Mouse (Mus musculus) B cell, adult 2 months (primary cell): Measurements from ENCODE around the gene Irx1.

Experiments
- DNase-seq, 2 experiments: peaks; one replicate each; pipeline ENCODE4 v3.0.0; 2022

Gene Irx1

DNA sequence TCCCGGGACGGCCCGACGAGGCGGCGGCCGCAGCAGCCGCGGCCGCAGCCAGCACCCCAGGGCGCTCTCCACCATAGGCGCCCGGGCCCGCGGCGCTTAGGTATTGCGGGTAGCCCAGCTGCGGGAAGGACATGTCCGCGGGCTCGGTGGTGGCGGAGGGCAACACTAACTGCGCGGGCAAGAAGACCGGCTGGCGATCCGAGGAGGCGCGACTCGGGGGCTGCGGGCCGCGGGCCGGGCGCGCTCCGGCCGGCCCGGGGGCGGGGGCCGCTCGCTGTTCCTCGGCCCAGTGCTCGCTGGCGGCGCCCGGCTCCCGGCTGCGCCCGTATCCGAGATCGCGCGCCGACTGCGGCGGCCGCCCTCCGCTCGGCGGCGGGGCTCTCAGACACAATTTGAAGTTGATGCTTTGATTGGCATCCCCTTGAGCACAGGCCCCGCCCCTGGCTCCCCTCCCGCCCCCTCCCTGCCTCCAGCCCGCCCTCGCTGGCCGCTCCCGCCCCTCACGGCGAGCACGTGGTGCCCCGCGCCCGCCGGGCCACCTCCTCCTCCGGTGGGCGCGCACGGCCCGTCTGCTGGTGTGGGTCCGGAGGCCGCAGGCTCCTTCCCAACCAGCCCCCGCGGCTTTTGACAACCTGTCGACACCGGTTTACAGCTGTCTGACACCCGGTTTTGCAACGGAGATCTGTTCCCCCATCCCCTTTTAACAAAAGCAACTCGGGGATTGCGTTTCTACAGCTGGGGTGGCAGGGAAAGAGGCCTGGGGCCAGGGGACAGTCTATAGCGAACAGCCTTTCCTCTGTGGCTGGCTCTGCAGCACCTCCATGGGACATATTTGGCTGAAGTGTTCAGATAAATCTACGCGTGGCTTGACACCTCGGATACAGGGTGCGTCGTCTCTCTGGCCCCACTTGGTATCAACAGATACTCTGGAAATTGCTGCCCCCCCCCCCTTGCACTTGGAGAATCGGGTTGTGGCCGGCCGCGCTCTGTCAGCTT is at the start of gene Irx1:
Gene Irx1 (minus strand): TSS at position 368 of the 996 bp plus-strand sequence.
- DNase-seq, result no peak

DNA sequence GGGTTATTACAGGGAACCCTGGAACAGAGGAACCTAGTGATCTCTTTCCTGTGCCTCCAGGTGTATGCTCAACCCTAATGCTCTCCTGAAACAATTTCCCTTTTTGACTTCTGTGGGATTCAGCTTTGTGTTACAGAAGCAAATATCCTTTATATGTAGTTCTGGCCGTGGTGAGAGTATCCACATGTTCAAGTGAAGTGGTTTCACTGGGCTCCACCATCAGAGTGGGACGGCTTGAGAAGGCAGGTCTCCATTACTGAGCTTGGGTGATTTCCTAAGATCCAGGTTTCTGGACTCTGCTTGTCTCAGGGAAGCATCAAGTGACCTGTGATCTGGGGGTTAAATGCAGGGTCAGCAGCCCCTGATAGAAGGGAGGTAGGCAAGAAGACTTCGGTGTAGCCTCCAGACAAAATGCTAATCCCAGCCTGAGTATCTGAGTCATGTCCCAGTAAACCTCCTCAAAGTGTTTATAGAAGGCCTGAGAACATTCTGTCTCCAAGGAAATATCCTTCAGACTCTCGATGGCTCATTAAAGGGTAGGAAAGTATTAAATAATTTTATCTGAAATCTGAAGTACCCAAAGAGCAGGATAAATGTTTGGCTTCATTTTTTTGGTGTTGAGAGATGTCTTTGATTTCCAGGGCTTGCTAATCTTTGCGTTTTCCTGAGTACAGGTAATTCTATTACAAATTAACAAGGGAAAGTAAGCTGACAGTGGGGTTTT is 16.6 kb upstream of the Irx1 start:
- no peak for DNase-seq

DNA sequence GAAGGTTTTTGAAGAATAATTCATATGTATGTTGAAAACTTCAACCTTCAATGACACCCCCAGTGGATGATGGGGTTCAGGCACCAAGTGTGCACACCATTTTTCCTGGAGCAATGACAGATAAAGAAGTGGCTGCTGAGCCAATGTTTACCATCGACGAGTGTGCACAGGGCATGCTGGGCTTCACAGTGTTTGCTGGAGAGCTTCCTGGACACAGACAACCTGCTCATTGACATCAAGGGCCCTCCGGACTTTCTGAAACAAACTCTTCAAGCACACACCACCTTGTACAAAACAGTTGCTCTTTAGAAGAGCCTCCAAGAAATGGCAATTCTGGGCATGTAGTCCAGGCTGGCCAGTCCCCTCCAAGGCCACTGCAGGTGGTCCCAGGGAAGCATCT is 12.2 kb upstream of the Irx1 start:
- no peak for DNase-seq

DNA sequence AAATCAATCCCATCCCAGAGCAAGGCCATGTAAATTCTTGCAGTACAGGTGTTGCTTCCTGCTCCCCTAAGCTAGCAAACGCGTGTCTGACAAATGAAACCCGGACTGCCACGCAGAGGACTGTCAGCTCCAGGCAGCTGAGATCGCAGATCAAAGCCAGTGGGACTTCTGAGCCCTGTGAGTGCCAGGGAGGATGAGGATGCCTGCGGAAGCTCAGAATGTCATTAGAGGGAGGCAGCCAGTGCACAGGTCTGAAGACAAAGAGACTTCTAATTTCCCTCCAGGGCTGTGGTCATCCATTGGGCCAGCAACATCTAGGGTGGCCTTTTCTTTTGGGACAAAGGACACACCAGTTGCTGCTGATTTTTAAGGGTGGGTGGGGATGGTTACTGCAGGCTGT is 4.8 kb upstream of the Irx1 start:
- no peak for DNase-seq

DNA sequence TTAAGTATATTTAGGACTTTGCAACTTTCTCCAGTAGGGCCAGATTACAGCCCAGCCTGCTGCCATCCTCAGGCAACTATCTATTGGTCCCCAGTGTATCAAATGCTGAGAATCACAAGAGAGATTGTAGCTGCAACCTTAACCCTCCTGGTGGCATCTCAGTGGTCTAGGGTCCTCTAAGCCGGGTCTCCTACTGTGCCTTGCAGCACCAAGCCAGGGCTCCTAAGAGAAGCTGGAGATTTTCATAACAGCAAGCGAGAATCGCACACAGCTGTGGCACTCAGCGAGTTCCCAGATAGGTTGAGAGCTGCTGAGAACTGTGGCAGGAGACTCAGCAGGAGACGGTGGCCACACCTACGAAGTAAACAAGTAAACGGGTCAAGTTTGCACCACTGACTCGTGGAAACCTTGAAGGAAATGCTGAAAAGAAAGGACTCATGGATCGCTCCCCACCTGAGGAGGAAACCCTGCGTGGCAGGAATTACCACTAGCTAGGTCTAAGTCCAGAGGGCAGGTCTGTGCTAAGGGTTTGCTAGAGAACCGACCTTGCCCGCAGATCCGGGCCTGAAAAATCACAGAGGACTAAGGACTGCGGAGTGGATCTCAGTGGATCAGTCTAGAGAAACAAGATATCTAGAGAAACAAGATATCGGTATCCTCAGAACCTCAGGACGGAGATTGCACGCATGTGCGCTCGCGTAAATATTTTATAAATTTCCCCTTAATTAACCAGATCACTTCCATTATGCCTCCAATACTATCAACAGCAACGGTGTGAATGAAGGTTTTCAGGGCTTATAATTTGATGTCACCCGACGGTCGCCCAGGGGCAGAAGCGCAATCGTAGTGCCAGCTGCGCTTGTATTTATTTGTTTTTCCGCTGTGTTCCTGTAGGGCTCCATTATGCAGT is 4.1 kb upstream of the Irx1 start:
- no peak for DNase-seq

DNA sequence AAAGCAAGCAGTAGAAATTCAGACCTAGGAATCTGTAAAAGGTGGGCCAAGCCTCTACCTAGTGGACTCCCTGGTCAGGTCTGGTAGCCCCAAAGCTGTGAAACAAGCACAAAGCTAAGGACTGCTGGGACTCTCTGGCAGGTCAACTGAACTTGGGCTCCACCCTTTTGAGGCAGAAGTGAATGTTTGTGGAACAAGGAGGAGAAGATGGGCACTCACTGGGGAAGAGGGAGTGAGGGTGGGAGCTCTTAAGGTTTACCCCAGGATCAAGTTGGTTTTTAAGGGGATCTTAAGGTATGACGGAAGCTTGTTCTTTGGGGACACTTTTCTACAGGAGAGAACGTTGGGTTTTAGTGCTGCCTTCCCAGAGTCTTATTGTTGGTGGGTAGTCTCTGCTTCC is 3.1 kb upstream of the Irx1 start:
- no peak for DNase-seq

DNA sequence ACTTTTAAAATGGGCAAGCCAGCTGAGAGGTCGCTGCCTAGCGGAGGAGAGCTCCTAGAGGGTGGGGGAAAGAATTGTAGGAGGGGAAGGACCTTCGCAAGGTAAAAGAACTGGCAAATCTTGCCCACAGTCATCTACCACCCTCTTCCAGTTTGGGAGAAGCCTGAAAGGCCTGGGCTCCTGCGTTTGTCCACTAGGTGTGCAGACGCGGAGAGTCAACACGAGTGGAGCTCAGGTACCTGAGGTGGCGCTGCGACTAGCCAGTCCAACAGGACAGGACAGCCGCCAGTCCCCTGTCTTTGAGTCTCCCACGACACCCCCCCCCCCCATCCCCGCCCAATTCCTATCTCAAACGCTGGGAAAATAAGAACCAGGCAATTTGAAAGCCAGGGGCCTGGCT is 843 bp upstream of the Irx1 start:
- DNase-seq, result no peak

DNA sequence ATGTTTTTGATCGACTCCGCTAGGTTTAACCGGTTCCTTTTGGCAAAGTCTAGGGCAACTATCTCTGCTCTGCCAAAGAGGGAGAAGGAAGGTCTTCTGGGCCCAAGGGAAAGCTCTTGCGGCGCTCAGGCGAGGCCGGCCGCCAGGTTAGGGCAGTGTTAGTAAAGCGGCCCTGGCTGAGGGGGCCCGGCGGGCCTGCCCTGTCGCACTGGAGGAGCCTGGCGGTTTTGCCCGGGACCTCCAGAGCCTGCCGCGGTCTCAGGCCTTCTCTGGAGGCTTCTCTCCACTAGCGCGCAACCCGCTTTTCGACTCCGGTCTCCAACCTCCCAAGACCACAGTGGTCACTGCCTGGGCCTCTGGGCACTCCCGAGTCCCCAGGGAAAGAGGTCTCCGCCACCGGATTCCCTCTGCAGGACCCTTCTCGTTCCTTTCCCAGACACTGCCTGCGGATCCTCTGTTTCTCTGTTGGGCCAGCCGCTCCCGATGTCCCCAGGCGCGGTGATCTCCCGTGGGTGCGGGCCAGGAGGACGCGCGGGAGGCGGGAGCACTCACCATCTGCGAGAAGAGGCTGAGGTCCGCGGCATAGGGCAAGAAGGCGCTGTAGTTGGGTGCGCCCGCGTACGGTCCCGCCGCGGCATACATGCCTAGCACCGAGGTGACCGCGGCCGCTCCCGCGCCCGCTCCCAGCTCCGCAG is 715 bp downstream of the Irx1 start:
- no peak for DNase-seq

DNA sequence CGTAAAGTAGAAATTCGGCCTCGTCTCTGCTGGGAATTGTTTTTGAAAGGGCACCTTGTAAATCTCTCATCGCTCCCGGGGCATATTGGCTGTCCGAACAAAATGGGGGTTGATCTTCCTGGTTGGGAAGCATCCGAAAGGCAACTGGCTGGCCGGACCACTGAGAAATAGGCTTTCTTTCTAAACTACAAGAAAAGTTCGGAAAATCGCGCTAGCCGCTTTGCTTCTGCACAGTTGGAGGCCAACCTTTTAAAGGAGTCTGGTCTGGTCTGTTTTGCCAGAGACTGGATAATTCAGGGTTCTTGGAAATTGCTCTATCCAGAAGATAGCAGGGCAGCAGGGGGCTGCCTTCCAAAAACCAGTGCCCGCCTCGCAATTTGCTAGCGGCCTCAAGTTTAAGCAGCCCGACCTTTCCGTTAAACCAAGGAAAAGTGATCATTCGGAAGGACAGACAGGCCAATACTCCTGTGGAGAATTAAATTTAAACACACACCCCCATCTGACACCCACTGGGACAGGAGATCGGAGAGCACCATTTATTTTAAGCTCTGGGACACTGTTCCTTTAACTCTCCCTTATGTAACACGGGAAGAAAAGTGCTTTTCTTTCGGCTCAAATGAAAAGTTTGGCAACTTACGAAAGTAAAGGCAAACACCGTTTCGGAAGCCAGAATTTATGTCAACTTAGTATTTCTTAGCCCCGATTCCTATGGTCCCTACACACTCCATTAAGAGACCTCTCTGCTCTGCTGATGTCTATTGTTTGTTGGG is 1.4 kb downstream of the Irx1 start:
- DNase-seq, result no peak

DNA sequence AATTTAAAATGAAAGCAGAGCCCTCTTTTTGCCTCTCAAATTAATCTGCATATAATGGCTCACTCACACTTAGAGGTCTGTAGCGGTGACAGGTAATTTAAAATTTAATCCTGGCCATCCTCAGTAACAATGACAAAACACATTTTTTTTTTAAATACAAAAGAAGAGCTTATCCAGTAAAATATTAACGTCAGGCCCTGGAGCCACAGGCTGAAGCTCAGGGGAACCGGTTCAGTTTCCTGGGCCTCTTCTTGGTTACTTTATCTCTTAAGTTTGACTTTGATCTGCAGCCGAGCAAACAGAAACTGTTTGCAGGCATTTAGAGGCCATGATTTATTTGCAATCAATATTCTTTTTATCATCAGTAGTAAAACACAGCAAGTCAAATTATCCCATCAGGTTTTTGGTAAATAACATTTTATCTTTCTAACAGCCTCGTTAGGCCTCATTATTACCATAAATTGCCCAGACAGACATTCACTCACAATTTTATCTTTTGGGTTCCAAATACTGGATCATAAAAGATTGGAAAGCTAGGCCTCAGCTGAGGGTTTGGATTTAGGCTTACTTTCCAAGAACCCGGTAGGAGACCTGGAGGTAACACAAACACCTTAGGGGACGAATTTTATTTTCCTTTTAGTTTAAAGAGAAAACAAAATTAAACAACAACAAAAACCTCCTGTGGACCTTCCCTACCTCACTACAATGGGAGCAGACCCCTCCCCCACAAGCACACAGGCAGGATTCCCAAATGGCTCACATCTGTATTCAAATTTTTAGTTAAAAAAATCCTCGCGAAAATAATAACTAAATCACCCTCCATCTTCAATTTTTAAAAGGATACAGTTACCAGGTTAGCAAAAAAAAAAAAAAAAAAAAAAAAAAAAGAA is 2.4 kb downstream of the Irx1 start:
- no peak for DNase-seq

DNA sequence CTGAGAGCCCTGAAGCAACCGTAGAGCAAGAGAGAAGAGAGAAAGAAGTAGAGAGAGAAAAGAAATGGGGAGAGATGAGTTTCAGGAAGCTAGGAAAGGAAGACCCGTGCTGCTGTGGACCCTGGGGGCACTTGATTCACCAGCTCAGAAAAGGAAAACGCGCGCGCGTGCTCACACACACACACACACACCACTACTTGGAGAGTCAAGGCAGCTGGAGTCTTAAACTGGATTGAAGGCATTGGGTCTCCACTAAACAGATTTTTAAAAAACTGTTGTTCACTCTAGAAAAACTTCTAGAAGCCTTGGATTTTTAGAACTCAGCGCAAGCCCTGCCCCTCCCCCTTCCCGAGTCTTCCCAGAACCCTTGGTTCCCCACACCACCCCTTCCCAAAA is 3.2 kb downstream of the Irx1 start:
- no peak for DNase-seq

DNA sequence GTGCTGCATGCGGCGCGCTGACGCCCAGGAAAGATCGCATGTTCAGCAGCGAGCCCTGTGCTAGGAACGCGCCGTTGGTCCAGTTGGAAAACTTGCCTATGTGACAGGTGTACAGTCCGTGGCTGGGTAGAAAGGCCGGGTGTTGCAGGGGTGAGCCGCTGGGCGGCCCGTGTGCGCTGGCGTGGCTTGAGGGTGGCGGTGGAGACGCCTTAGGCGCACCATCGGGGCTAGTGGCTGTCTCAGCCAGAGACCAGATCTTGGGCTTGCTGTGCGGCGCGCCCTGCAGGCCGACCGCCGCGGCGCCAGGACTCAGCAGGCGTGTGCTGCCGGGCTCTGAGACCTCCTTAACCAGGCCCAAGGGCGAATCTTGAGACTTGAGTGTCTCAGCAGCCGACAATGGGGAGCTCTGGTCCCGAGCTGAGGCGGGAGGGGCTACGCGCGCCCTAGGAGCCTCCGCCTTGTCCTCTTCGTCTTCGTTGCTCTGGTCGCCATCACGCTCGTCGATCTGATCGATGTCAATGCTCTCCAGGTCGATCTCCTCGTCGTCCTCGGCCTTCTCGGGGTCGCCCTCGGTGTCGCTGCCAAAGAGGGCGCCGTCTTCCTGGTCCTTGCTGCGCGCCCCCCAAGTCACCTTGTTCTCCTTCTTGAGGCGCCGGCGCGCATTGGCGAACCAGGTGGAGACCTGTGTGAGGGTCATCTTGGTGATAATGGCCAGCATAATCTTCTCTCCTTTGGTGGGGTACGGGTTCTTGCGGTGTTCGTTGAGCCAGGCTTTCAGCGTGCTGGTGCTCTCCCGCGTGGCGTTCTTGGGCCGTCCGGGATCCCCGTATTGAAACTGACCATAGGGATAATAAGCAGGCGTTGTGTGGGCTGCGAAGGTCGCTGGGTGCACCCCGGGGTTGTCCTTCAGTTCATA is 3.9 kb downstream of the Irx1 start:
- no peak for DNase-seq

DNA sequence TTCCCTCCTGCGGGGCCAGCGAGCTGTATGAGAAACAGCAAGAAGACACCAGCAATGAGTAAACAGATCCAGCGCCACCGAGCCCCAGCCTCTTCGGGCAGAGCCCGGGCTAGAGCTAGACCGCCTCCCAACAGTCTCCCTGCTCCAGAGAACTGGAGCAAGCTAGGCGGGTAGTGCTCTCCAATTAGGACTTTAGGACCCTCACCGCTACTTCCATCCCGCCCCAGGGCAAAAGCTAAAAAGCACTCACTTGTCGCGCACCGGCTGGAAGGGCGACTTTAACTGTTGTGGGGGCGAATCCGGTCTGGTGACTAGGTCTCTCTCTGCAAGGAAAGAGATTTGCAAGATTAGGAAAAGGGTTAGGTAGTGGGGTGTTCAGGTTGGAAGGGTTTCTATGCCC is 4.9 kb downstream of the Irx1 start:
- DNase-seq, result no peak

DNA sequence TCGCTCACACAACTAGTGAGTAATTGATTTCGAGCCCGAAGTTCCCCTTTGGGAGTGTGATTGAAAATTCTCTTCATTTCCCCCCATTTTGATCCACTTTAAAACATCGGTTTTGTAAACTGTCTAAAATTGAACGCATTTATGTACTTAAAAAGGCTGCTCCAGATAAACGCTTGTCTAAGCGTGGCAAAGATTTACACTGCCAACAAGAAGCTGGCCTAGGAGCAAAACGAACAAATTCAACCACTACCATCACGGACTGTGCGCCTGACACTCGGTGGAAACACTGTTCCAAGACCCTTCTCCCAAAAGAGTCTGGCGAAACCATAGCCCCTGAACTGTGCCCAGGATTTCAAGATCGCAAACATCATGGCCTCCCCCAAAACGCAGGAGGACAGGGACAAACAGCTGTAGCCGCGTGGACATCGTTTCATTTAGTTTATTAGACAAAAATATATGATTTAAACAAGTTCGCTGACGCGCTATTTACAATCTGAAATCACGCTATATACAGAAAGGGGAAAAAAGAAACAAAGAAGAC is 5.6 kb downstream of the Irx1 start:
- DNase-seq, result no peak

DNA sequence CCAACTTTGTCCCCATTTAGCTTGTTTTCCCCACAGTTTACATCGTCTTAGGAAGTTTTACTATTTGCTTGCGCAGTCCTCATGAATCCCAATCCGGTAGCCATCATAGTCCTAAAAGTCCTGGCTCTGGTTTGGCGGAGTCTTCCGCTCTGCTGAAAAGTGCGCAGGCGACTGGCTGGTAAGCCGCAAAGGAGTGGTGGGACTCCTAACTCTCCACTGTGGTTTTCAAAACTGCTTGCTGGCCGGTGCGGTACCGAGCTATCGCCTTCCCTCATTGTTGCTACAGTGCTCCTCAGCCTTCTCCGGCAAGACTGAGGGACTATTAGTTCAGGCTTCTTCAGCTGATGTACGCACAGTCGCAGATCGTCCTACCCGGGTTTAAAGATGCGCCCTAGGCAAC is 6.4 kb downstream of the Irx1 start:
- no peak for DNase-seq

DNA sequence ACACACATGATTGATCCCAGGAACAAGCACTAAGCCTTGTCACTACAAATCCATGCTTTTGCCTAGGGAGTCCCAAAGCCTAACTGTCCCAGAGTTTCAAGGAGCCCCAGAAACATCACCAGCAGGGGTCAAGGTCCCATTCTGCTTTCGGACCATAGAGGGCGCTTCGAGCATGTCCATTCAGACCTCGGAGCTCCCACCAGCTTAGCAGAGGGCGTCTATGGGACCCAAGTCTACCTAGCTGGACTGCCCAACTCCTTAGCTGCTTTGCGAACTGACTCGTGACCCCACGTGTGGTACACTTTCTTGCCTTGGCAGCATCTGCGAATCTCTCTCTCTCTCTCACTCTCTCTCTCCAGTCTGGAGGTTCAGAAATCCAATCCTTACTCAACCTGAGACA is 7.0 kb downstream of the Irx1 start:
- DNase-seq, result no peak

DNA sequence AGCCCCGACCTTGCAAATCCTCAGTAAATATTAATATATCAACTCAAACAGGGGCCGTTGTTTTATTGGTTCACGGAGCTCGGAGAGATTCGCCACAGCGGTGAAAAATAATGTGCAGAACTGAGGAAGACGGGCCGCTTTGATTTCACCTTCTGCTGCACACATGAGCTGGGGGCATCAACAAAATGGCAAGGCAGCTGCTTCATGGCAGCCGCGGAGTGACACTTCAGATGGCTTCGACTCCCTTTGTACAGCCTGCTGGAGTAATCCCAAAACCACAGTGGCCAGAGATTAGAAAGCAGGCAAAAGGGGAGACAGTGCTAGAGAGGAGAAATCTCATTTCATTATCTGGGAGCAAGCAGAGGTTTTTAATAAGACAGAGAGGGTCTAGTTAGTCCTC is 11.6 kb downstream of the Irx1 start:
- no peak for DNase-seq

DNA sequence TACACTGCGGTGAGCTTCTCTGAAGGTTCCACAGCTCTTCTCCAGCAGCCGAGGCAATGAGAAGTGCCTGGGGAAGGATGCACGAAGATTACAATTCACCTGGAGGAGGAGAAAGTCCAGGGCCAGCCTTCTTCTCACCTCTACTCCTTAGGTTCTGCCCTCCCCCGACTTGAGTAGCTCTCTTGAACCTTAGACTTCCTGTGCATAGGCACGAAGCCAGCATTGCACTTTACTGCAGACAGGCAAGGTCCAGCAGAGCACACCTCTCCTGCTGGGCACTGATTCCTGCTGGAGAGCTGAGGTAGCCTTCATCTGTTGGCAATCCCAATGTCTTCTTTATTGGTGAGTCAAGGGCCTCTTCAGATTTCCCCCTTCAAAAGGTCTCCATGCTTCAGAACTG is 13.7 kb downstream of the Irx1 start:
- DNase-seq, result no peak

DNA sequence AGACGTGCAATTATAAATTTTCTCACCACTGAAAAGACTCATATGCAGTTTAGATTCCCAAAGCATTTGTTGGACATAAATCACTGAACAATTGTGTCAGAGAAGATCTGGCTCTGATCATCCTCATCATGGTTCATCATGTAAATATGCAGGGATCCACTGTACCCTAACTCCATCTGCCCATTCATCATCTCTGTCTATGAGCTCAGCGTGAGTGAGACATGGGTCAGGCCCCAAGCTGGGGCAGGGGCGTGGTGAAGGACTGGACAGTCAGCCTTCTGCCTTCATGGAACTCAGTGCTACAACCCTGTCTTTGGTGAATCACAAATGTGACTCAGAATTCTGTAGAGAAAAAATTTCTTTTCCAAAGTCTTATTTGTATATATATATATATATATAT is 53.2 kb downstream of the Irx1 start:
- DNase-seq, result no peak
